Mouse (Mus musculus) thymus, postnatal 4 days (tissue): ENCODE data around the gene Cutc.
A peak's percentile ranks its signal among the peaks of the same experiment; 100 is the strongest.

Experiments used
- DNase-seq: peaks from one replicate; pipeline ENCODE4 v3.0.0; 2021

Gene Cutc

GRCm38 (mm10) chr19:43752489-43753225, at the start of gene Cutc, which contains the start of gene Cox15:
Gene Cutc, plus strand, starts transcription at chr19:43752996.
Gene Cox15, minus strand, starts transcription at chr19:43753000.
- DNase-seq: peak; percentile 99

GRCm38 (mm10) chr19:43704211-43704610, 48.6 kb upstream of the Cutc start:
- DNase-seq: no peak

GRCm38 (mm10) chr19:43704787-43705497, 47.9 kb upstream of the Cutc start:
- no peak for DNase-seq

- DNase-seq: no peak
These were observed 44.6 kb upstream of the Cutc start for GRCm38 (mm10) chr19:43708206-43708605.

GRCm38 (mm10) chr19:43709317-43709716, 43.5 kb upstream of the Cutc start:
- no peak for DNase-seq

- peak; percentile 53 for DNase-seq
These were observed 41.5 kb upstream of the Cutc start for GRCm38 (mm10) chr19:43711159-43711916.

- peak; percentile 35 for DNase-seq
These were observed 40.8 kb upstream of the Cutc start for GRCm38 (mm10) chr19:43711971-43712370.

- DNase-seq: no peak
These were observed 32.7 kb upstream of the Cutc start for GRCm38 (mm10) chr19:43720061-43720460.

GRCm38 (mm10) chr19:43722891-43723290, 29.9 kb upstream of the Cutc start:
- DNase-seq: peak; percentile 86

- peak; percentile 32 for DNase-seq
These were observed 29.3 kb upstream of the Cutc start for GRCm38 (mm10) chr19:43723501-43723900.

GRCm38 (mm10) chr19:43724194-43724593, 28.6 kb upstream of the Cutc start:
- no peak for DNase-seq

GRCm38 (mm10) chr19:43724821-43725220, 28.0 kb upstream of the Cutc start:
- DNase-seq: no peak

- DNase-seq: no peak
These were observed 26.2 kb upstream of the Cutc start for GRCm38 (mm10) chr19:43726510-43727146.

GRCm38 (mm10) chr19:43729296-43730036, 23.3 kb upstream of the Cutc start:
- DNase-seq: peak; percentile 65

- no peak for DNase-seq
These were observed 22.8 kb upstream of the Cutc start for GRCm38 (mm10) chr19:43730037-43730428.

- DNase-seq: no peak
These were observed 21.6 kb upstream of the Cutc start for GRCm38 (mm10) chr19:43731157-43731556.

GRCm38 (mm10) chr19:43738409-43738808, 14.4 kb upstream of the Cutc start:
- DNase-seq: no peak

- DNase-seq: no peak
These were observed 9.4 kb upstream of the Cutc start for GRCm38 (mm10) chr19:43743401-43743800.

- DNase-seq: no peak
These were observed 7.1 kb upstream of the Cutc start for GRCm38 (mm10) chr19:43745740-43746139.

- no peak for DNase-seq
These were observed 4.9 kb upstream of the Cutc start for GRCm38 (mm10) chr19:43747877-43748276.

- DNase-seq: no peak
These were observed 2.8 kb upstream of the Cutc start for GRCm38 (mm10) chr19:43750008-43750407.

GRCm38 (mm10) chr19:43753226-43753835, 535 bp downstream of the Cutc start:
- peak; percentile 94 for DNase-seq
